Mouse (Mus musculus): ENCODE results near the gene Deaf1.

- TF ChIP-seq CTCF (IDR thresholded peaks at IDR 0.05) (no peak), POLR2A (IDR thresholded peaks at IDR 0.05; ENCODE audit: insufficient read depth, low read depth, low read length) (no peak)
These were observed 8.0 kb downstream of the Deaf1 start for GRCm38 (mm10) chr7:141319446-141319845.

All from heart, adult 2 months (tissue).